Mouse (Mus musculus): ENCODE results near the gene Aldh5a1.

The Aldh5a1 gene

DNA sequence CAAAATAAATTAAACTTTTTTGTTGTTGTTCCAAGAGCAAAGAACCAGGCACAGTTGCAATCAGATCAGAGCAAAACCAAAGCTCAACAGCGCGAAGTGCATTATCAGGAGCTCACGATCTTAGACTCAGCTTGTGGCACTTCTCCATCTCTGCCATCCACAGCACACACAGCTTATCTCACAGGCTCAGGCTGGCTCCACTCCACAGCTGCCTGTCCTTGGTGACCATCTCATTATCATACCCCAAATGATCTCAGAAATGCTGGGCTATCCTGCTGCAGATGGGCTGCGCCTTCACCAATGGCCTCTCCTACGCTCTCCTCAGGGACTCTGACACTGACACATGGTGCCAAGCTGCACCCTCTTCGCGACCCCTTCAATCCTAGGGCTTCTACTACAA is 4.3 kb downstream of the Aldh5a1 start:
- peak; percentile 13 for DNase-seq

DNA sequence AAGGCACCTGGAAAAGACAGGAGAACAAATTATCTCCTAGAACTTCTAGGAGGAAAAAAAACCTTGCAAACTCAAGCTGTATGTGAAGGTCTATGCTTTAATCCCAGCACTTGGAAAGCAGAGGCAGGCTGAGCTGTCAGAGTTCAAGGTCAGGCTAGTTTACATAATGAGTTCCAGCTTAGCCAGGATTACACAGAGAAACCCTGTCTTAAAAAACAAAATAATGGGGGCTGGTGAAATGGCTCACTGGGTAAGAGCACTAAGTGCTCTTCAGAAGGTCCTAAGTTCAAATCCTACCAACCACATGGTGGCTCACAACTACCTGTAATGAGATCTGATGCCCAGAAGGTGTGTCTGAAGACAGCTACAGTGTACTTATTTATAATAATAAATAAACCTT is 6.9 kb downstream of the Aldh5a1 start:
- DNase-seq, result no peak

DNA sequence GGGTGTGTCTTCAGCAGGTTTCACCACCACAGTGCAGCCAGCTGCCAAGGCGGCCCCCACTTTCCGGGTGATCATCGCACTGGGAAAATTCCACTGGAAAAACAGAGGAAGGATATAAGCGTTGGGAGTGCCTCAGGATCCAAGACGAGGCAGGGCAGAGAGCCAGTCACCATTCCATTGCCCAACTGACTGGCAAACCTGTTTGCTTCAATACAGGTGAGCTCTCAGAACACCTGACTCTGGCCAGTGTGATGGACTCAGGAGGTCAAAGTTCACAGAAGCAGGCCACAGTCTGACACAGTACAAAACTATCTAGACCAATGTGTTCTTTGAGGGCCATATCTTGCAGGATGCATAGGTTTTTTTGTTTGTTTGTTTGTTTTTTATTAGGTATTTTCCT is 13.5 kb downstream of the Aldh5a1 start:
- DNase-seq, result no peak

GRCm38 (mm10) chr13:24921281-24921680 is 16.2 kb downstream of the Aldh5a1 start:
- no peak for DNase-seq

DNA sequence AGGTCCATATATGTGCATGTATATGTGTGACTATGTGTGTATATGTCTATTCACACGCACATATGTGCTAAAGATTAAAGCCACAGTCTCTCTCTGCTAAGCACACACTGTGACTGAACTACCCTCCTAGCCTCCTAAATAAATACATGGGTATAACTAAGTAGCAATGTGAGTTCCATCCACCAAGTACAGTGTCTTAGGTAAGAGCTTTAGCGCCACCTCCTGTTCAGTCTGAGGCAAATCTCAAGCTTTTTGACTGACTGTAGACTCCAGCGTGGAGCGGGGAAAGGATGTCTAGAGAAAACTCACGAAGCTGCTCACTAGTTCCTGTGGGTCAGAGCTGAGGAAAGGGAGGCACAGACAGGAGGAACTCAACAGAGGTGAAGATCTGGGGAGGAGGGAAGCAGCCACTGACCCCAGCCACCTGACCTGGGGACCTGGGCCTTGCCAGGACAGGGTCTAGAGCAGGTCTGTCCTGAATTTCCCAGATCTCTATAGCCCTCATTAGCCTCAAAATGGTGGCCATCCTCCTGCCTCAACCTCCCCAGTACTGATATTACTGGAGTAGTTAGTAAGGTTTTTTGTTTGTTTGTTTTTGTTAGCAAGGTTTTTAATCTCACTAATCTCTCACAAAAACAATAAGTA is 17.0 kb downstream of the Aldh5a1 start:
- DNase-seq, result peak; percentile 27

- no peak for DNase-seq
These were observed 21.6 kb downstream of the Aldh5a1 start for GRCm38 (mm10) chr13:24915831-24916230.

DNA sequence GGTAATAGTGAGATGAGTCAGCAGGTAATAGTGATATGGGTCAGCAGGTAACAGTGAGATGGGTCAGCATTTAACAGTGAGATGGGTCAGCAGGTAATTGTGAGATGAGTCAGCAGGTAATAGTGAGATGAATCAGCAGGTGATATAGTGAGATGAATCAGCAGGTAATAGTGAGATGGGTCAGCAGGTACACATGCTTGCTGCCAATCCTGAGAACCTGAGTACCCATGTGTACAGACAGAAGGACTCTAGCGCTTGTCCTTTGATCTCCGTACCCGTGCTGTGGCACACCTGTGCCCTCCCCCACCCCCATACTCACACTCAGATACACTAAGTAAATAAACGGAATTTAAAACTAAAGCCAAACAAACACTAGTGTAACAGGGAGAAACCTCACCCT is 22.5 kb downstream of the Aldh5a1 start:
- no peak for DNase-seq

DNA sequence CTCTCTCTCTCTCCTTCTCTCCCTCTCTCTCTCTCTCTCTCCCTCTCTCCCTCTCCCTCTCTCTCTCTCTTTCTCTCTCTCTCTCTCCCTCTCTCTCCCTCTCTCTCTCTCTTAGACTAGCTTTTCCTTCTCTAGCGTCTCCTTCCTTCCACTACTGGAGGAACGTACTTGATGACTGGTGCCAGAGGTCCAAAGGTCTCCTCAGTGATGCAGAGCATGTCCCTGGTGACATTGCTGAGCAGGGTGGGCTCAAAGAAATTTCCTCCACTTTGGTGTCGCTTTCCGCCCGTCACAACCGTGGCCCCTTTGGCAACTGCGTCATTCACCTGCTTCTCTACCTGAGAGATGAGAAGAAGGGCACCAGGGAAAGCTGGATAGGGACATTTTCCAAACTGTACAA is 23.9 kb downstream of the Aldh5a1 start:
- DNase-seq, result no peak

- no peak for DNase-seq
These were observed 28.3 kb downstream of the Aldh5a1 start for GRCm38 (mm10) chr13:24909112-24909511.

- no peak for DNase-seq
These were observed 30.5 kb downstream of the Aldh5a1 start for GRCm38 (mm10) chr13:24906831-24907570.

DNA sequence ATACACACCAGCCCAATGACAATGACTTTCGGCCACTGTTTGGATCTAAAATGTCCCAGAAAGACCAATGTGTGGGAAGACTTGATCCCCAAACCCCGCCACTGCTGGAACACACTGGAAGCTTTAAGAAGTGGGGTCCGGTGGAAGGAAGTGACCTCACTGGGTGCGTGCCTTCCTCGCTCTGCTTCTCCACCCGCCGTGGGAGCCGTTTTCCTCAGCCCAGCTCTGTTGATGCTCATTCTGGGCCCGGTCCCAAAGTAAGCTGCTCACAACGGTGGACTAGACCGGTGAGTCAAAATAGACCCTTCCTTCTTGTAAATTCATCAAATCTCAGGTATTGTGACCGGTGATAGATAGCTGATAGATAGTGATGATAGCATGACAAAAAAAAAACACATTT is 32.0 kb downstream of the Aldh5a1 start:
- DNase-seq, result no peak

DNA sequence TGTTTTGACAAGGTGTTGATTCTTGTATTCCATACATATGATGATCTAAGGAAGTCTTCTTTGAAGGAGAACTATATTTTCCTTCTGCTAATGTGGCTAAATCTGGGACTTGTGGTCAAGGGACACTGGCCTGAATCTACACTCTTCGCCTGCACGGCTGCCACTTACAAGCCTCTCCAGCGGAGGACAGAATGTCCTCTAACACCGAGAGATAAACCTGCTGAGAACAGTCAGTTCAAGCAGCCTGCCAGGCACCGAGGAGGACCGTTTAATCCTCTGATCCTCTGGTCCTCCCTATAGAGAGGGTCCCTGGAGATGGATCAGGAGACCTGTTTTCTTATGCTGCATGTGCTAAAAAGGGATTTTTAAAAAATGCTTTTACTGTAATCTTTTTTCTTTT is 34.0 kb downstream of the Aldh5a1 start:
- no peak for DNase-seq

GRCm38 (mm10) chr13:24901916-24902315 is 35.5 kb downstream of the Aldh5a1 start:
- no peak for DNase-seq

GRCm38 (mm10) chr13:24893880-24894279 is 43.6 kb downstream of the Aldh5a1 start:
- DNase-seq, result no peak

DNA sequence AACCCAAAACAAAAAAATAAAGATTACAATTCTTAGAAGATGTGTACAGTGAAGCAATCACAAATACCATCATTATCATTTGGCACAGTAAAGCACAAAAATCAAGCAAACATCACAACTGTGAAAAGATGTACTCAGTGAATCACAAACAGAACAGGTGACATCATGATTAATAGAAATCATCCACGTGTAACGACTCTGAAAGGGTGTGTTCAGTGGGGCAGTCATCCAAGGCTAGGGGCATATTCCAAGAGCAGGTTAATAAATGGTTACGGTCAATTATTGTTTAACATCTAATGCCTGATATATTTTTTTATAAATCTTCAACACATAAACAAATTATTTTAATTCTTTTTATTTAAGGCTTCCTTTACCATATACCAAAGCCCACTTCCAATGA is 44.9 kb downstream of the Aldh5a1 start:
- no peak for DNase-seq

- no peak for DNase-seq
These were observed 47.9 kb downstream of the Aldh5a1 start for GRCm38 (mm10) chr13:24889554-24889953.

DNA sequence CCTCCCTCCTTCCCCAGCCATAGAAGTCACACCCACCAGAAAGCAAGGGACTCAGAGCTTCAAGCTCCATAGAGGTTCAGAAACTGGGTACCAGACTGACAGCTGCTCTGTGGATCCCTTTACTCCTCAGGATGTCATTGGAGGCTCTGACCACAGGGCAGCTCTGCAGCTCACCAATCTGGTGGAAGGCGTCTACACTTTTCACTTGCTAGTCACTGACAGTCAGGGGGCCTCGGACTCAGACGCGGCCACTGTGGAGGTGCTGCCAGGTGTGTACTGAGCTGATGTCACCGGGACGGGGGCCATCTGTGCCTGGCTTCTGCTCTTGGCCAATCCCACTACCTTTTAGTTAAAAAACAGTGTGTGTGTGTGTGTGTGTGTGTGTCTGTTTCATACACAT is 55.0 kb downstream of the Aldh5a1 start:
- no peak for DNase-seq

DNA sequence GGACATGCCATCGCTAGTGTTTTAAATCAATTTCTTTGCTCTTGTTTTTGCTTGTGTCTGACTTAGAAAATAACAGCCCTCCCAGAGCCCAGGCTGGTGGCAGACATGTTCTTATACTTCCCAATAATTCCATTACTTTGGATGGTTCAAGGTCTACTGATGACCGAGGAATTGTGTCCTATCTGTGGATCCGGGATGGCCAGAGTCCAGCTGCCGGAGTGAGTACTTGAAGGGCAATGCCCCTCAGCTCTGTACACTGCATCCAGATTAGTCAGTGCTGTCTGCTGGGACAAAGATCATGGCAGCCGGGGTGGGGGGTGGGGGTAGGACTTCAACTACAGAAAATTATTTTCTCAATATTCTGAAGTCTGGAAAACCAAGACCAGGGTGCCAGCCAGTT is 56.8 kb downstream of the Aldh5a1 start:
- no peak for DNase-seq

GRCm38 (mm10) chr13:24880208-24880607 is 57.3 kb downstream of the Aldh5a1 start:
- DNase-seq, result no peak

DNA sequence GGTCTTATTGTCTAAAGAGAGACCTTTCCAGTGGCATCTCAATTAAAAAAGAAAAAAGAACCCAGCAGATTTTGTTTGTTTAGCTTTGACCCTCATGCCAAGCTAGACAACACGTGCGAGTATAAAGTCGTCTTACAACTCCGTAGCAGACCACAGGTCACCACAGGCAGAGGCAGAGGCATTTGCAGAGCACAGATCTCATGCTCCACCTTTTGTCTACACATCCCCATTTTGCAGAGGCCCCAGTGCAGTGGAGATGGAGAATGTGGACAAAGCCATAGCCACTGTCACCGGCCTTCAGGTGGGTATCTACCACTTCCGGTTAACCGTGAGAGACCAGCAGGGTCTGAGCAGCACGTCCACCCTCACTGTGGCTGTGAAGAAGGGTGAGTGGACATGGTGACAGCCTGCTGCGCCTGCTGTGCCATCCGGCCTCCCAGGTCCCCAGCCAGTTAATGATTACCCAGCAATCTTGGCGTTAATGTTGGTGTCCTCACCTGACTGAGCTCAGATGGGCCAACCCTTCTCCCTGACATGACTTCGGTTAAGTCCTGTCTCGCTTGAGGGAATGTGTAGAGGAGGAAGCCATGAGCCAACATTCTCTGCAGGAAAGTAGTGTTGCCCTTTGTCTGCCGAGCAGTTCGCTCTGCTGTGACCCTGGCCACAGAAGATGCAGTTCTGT is 58.0 kb downstream of the Aldh5a1 start:
- DNase-seq, result no peak

- DNase-seq, result no peak
These were observed 69.2 kb downstream of the Aldh5a1 start for GRCm38 (mm10) chr13:24868233-24868632.

DNA sequence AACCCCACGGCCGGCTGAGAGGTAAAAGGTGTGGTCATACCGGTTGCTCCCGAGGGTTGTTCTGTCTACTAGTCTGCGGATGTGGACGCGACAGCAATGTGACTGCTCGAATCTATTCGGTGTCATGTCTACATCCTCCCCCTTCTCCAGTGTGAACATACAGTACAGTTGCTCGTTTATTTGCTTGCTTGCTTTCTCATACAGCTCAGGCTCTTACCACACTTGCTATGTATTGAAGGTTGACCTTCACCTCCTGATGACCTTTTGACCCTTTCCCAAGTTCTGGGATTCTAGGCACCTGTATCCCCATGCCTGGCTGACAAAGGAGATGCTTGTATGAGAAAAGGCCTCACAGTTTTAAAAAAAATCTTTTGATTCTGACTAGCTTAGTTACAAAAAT is 69.7 kb downstream of the Aldh5a1 start:
- DNase-seq, result no peak

GRCm38 (mm10) chr13:24866430-24867402 is 70.7 kb downstream of the Aldh5a1 start:
- no peak for DNase-seq
